Mouse (Mus musculus) urinary bladder, postnatal 36 days (tissue): Measurements from ENCODE around the gene Nol4l.
"Not testable (repeated sequence)": the region's sequence is repeated elsewhere in the genome, so short reads cannot be mapped to it uniquely, and the experiment has no call there.

Experiments used
- DNase-seq, 2 experiments: peaks; one replicate each; pipeline ENCODE4 v3.0.0; 2022; ENCODE audit warnings: low spot score in 2 of 2, mixed read lengths in 1 of 2

Gene Nol4l

DNA sequence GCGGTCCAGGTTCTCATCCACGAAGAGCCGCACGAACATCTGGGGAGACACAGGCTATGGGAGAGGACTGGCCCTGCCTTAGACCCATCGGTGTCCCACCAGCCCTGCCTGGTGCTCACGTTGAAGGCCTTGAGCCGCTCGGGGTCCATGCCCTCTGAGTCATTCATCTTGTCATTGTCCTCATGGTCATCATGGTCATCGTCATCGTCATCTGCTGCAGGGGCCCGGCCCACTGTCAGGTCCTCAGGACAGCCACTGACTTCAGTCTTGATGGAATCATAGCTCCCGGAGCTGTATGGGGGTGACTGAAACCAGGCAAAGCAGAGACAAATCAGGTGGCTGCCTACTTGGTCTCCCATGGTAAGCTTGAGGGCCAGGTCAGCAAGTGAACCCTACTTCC, 111.9 kb downstream of the Nol4l start:
- DNase-seq: no peak

DNA sequence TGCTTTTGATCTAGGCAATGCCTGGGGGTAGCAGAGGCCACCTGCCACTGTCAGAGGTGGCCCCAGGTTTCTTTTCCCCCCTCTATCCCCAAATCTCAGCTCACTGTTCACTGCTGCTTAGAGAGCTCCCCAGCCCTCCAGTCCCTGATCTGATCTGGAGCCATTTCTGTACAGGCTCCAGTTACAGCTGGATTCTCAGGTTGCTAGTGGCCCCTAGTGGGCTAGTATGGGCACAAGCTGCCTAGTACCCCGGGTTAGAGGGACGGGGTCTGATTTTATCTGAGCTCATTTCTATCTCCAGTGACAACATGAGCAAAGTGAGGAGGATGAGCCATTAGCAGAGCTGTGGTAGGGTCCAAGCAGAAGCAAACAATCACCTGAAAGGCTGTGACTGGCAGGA, 115.2 kb downstream of the Nol4l start:
- peak in 1 of 2 experiments; percentile 17 for DNase-seq

DNA sequence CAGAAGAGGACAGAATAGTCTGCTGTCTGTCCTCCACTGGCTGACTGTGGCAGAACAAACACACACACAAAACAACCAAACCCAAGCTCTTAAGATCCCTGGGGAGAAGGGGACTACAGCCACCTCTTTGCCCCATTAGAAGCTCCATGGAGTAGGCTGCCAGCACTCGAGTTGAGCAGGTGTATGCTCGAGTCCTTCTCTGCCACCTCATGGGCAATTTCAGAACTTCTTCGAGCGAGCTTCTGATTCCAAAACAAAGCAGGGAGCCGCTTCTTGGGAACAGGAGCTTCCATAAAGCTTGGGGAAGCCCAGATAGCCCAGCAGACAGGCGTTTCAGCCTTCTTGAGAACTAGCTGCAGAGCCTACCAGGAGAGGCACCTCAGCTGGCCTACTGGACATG, 117.2 kb downstream of the Nol4l start:
- no peak for DNase-seq

DNA sequence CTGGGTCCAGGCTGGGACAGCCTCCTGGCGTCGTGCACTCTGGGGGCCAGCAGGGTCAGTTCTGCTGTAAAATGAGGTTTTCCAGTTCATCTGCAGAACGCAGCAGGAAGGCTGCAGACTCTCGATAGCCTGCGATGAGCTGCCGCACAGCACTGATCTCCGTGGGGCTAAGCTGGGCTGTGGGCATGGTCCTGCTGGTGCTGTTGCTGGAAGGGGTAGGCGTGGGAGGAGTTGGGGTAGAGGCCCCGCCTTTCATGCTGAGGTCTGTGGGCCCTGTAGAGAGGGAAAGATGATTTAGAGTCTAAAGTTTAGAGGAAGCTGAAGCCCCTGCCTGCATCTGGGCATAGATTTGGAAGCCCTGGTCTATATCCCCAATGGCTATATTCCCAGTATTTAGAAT, 118.2 kb downstream of the Nol4l start:
- DNase-seq: no peak

DNA sequence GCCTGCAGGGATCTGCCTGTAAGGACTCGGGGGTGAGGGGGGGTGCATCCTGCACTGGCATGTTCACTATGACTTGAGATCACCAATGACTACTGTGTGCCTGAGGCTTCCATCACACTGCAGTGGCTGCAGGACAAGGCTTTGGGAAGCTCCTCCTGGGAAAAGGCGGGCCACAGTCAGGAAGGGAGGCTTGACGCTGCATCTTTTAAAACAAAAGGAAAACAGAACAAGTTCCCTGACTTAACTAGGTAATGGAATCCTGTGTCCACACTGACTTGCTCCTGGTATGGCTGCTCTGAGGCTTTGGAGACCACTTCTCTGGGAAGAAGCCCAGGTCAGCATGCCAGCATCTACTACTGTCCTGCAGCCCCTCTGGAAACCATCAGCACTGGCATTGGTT, 120.8 kb downstream of the Nol4l start:
- DNase-seq: no peak

DNA sequence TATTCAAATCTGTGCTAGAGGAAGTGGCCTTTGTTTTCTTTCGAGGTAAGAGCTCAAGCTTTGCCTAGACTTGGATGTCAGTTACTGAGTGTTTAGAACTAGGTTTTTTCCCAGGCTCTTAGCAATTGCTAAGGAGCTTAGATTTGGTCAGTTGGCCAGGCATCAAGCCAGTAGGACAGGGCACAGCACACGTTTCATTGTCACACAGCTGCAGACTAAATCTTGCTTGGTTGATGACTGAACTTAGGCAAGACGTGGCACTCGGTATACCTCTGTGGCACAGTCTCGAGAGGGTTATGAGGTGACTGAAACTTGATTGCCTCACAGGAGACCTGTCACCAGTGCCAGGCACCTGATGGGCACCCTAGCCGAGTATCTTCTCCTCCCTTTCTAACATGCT, 122.9 kb downstream of the Nol4l start:
- no peak for DNase-seq

DNA sequence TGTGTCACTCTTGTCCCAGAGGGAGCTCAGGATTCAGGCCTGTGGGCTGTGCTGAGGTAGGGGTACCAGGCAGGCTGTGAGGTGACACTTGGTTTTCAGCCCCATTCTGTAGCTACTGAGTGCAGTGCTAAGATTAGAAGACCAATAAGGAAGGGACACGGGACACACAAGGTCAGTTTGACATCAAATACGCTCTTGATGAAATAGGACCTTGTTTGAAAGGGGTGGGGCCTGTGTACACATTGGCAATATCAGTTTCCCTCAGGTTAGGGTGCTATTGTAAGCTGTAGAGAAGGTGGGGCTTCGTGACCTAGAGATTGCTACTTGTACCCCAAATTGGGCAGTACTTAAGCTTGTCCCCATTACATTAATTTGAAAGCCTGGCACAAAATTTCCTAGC, 124.9 kb downstream of the Nol4l start:
- DNase-seq: no peak

DNA sequence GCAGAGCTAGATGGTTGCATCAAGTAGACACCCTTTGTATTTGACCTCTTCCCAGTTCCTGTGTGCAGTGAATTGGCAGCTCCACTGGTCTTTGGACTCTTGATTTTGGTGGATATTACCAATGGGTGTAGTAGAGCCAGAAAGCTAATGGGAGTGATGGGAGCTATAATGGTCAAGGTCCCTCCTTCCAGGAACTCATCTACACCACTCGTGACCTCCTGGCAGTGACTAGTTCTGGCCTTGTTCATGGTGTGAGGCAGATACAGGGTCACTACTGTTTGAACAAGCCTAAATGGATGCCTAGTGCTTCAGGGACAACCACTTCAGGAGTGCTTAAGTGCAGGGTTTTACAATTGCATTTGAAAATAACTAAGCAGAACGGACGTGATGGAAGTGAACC, 125.7 kb downstream of the Nol4l start:
- DNase-seq: no peak

DNA sequence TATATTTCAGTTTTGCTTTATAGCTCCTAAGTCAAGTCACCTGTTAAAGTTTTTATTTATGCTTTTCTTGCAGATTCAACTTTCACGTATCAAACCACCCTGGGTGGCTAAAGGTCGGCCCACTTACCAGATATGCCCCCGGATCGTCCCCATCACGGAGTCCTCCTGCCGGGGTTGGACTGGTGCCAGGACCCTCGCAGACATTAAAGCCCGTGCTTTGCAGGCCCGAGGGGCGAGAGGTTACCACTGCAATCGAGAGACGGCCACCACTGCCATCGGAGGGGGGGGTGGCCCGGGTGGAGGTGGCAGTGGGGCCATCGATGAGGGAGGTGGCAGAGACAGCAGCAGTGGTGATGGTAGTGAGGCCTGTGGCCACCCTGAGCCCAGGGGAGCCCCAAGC, 130.6 kb downstream of the Nol4l start:
- DNase-seq: no peak

DNA sequence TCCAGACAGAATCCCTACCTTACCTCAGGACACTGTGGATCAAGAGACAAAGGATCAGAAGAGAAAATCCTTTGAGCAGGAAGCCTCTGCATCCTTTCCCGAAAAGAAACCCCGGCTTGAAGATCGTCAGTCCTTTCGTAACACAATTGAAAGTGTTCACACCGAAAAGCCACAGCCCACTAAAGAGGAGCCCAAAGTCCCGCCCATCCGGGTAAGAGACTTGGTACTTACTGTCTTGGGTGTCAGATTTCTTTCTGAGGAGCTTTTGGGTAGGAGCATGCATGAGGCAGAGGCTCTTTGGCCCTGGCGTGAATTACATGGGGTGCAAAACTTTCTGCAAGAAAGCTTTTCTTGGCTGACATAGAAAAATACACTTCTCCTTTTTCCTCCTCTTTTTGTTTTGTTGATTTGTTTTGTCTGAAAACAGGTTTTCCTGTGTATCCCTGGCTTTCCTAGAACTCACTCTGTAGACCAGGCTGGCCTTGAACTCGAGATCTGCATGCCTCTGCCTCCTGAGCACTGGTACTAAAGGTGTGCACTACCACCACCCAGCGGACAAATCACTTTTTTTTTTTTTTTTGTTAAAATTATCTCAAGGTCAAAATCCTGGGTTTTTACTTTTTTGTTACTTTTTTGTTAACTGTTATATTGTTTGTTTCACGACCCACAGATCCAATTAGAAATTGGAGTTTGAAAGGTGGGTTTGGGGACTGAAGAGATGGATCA, 131.8 kb downstream of the Nol4l start:
- no peak for DNase-seq

DNA sequence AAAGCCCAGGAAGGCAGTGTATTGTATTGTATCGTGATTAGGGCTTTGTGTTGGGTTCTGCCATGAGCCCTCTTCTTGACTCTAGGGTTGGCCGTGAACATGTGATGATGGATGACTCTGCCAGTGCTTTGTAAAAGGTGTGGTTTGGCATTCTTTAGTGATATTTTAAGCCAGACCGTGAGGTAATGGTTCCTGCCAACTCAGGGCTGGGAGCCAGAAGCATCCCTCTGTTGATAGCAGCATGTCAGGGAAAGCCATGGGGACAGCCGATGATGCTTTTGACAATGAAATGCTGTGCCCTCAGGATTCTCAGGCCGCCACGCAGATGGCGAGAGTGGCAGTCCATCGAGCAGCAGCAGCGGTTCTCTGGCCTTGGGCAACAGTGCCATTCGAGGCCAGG, 136.7 kb downstream of the Nol4l start:
- no peak for DNase-seq

DNA sequence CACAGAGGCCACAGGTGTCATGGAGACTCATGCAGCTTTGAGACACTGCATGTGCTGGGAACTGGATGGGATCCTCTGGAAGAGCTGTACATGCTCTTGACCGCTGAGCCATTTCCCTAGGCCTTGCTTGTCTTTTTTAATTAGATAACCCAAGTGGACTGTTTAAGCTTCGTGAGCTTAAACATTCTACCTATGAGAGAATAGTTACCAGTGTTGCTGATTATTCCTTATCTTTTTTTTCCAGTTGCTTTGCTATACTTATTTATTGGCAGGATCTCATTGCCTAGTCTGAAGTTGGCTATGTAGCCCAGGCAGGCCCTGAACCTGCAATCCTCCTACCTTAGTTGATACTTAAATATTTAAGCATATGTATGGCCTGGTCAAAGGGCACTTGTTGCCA, 139.9 kb downstream of the Nol4l start:
- no peak for DNase-seq

DNA sequence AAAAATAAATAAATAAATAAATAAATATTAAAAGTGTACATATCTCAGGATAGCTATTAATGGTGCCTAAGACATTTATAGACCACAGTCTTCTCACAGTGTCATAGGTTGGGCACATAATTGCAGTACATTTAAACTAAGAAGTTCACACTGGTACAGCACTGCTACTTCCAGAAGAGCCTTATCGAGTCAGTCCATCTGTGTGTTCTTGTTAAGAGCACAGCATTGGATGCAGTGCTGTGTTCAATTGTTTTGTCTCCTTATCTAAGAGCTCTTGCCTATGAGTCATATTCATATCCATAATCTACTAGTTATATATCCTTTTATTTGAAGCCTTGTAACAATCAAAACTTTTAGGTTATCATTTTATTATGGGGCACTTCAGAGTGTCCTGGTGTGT, 149.3 kb downstream of the Nol4l start:
- DNase-seq: no peak

DNA sequence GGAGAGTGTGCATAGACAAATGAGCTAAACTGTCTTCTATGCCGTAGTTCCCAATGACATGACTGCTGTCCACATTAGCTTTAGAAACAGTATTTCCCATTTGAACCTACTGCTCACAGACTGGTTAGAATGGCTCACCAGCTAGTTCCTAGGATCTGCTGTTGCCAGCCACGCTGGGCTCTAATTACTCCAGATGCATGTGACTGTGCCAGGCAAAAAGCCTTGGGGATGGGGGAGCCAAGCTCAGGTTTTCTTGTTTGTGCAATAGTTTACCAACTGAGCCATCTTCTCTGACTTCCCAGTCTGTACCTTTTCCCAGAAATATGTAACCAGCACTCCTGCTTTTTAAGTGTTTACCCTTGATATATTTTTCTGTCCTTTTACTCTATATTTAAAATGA, 154.4 kb downstream of the Nol4l start:
- DNase-seq: no peak

DNA sequence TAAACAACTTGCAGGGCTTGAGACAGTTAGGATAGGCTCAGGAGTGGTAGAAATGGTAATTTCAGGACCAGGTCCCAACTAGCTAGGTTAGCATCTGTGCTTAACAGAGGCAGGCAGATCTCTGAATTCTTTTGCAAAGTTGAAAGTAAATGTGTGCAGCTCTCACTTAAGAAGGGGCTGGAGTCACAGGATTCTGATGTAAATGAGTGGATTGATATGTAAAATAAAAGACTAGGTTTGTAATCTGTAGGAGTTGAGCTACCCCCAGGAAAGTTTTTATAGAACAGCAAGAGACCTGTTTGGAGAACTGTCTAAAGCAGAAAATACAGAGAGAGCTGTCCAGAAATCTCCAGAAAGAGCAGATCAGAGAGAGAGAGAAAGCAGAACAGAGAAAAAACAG, 158.9 kb downstream of the Nol4l start:
- no peak for DNase-seq

DNA sequence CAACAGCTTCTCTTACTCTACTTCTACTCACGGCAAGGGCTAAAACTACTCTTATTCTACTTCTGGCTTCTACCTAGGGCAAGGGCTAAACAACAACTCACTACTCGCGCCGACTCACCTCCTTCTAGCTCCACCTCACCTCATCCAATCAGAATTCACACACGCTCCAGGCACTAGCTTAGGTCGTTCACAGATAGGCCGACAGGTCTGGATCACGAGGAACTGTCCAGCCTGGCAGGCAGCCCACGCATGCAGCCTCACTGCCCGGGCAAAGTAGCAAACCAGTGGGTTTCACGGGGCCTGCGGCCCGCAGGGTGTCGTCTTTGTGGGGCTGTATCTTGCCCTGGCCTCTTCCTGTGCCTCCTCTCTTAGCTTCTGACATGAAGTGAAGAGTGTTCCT, 165.2 kb downstream of the Nol4l start:
- DNase-seq: not testable (repeated sequence)

DNA sequence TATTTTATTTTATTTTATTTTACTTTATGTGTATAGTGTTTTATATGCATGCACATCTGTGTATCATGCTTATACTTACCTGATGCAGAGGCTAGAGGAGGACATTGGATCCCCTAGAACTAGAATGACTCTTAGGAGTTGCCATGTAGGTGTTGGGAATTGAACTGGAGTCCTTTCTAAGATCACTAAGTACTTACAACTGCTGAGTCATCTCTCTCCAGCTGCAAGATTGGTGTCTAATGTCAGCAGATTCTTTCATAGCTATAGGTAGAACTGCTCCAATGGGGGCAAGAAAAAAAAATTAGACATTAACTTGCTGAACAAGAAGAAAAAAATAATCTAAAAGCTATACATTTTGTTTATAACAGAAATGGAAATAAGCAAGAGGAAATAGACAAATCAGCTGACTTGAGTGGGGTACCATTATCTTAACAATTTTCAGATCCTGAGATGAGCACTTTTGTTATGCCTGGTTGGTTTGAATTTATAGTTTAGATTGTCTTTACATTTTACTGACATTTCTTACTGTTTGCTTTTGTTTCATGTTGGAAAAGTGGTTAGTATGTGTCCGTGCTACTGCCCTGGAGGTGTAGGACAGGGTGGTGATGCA, 168.6 kb downstream of the Nol4l start:
- DNase-seq: no peak
